Mouse (Mus musculus): ENCODE data around the gene Fanca. TPM values are rescaled to one million over a fixed set of nuclear protein-coding genes. Genes with fewer than 3 reads are reported as not detected.
A peak's percentile ranks its signal among the peaks of the same experiment; 100 is the strongest.

The Fanca gene
- polyA plus RNA-seq (2015; fragmentation: Nextera tagmentation; extraction: Ambion mirVana), result 27.2 and 28.8 TPM in 2 replicates

GRCm38 (mm10) chr8:123318467-123318911 is at the start of gene Fanca:
Gene Fanca, minus strand, starts transcription at chr8:123318576.
- 0 out of 2 replicates have a peak, but pooled peaks cover 3% of the 10 kb centered on the region for H3K36me3 ChIP-seq
- no peak within 1 kb of the TSS for H3K27ac ChIP-seq
- peak within 1 kb of the TSS; percentile 79 for H3K9ac ChIP-seq
- no peaks in the 10 kb centered on the region for H3K27me3 ChIP-seq
- no peaks in the 10 kb centered on the region for H3K9me3 ChIP-seq
- WGBS, result under 1% methylated on average over 24 of the region's 24 CpGs
- H3K4me2 ChIP-seq, result peak within 1 kb of the TSS; percentile 89
- peaks cover 17% of the 10 kb centered on the region for H3K4me1 ChIP-seq
- peak; percentile 97 for ATAC-seq (ENCODE audit: insufficient number of reproducible peaks, insufficient read depth, low FRiP score, low TSS enrichment, low read depth)
- H3K4me3 ChIP-seq, result peak within 1 kb of the TSS; percentile 67

GRCm38 (mm10) chr8:123361082-123361739 is 42.8 kb upstream of the Fanca start:
- Histone ChIP-seq H3K4me2 (no peak overlapping the region), H3K27me3 (no peaks in the 10 kb centered on the region), H3K4me3 (no peak overlapping the region), H3K4me1 (no peaks in the 10 kb centered on the region), H3K9me3 (no peaks in the 10 kb centered on the region), H3K27ac (no peak overlapping the region), H3K9ac (peak overlapping the region; percentile 33; the same call in 1 of the 2 replicates), H3K36me3 (no peaks in the 10 kb centered on the region)
- 0 out of 2 replicates have a peak, but pooled peaks have one; percentile 20 for ATAC-seq (ENCODE audit: insufficient number of reproducible peaks, insufficient read depth, low FRiP score, low TSS enrichment, low read depth)
- WGBS, result 39% methylated on average over 12 of the region's 12 CpGs

- 44% methylated on average over 11 of the region's 11 CpGs for WGBS
Observed at GRCm38 (mm10) chr8:123353216-123353615, 34.8 kb upstream of the Fanca start.

GRCm38 (mm10) chr8:123352786-123353185 is 34.4 kb upstream of the Fanca start:
- ATAC-seq (ENCODE audit: insufficient number of reproducible peaks, insufficient read depth, low FRiP score, low TSS enrichment, low read depth), result no peak
- Histone ChIP-seq H3K9me3 (no peaks in the 10 kb centered on the region), H3K4me3 (no peak overlapping the region), H3K36me3 (no peaks in the 10 kb centered on the region), H3K27ac (no peak overlapping the region), H3K9ac (no peak overlapping the region), H3K4me2 (no peak overlapping the region), H3K4me1 (peaks cover 20% of the 10 kb centered on the region), H3K27me3 (no peaks in the 10 kb centered on the region; the same call in 1 of the 2 replicates)
- WGBS, result 55% methylated on average over 13 of the region's 13 CpGs

More at GRCm38 (mm10) chr8:123353216-123353615, 34.8 kb upstream of the Fanca start:
- H3K4me2 ChIP-seq, result no peak overlapping the region
- H3K36me3 ChIP-seq, result no peaks in the 10 kb centered on the region
- no peak overlapping the region for H3K4me3 ChIP-seq
- H3K9me3 ChIP-seq, result no peaks in the 10 kb centered on the region
- ATAC-seq (ENCODE audit: insufficient number of reproducible peaks, insufficient read depth, low FRiP score, low TSS enrichment, low read depth), result no peak
- H3K4me1 ChIP-seq, result peaks cover 16% of the 10 kb centered on the region
- no peaks in the 10 kb centered on the region; the same call in 1 of the 2 replicates for H3K27me3 ChIP-seq
- no peak overlapping the region for H3K27ac ChIP-seq
- H3K9ac ChIP-seq, result no peak overlapping the region

- no peaks in the 10 kb centered on the region for H3K36me3 ChIP-seq
- H3K9me3 ChIP-seq, result no peaks in the 10 kb centered on the region
- 81% methylated on average over 12 of the region's 12 CpGs for WGBS
- H3K9ac ChIP-seq, result no peak overlapping the region
- no peak for ATAC-seq (ENCODE audit: insufficient number of reproducible peaks, insufficient read depth, low FRiP score, low TSS enrichment, low read depth)
- peaks cover 22% of the 10 kb centered on the region for H3K4me1 ChIP-seq
- no peak overlapping the region for H3K4me2 ChIP-seq
- no peak overlapping the region for H3K27ac ChIP-seq
- H3K4me3 ChIP-seq, result no peak overlapping the region
- H3K27me3 ChIP-seq, result no peaks in the 10 kb centered on the region; the same call in 1 of the 2 replicates
Observed at GRCm38 (mm10) chr8:123352118-123352517, 33.7 kb upstream of the Fanca start.

- Histone ChIP-seq H3K4me2 (no peak overlapping the region), H3K4me1 (peaks cover 21% of the 10 kb centered on the region), H3K4me3 (no peak overlapping the region), H3K27ac (peak overlapping the region; percentile 75), H3K9me3 (no peaks in the 10 kb centered on the region), H3K9ac (no peak overlapping the region), H3K36me3 (no peaks in the 10 kb centered on the region), H3K27me3 (no peaks in the 10 kb centered on the region; the same call in 1 of the 2 replicates)
- no peak for ATAC-seq (ENCODE audit: insufficient number of reproducible peaks, insufficient read depth, low FRiP score, low TSS enrichment, low read depth)
- 76% methylated on average over 4 of the region's 4 CpGs for WGBS
Observed at GRCm38 (mm10) chr8:123349073-123349472, 30.7 kb upstream of the Fanca start.

- ATAC-seq (ENCODE audit: insufficient number of reproducible peaks, insufficient read depth, low FRiP score, low TSS enrichment, low read depth), result 0 out of 2 replicates have a peak, but pooled peaks have one; percentile 29
- Histone ChIP-seq H3K27ac (peak overlapping the region; percentile 75), H3K9ac (no peak overlapping the region), H3K4me3 (no peak overlapping the region), H3K4me1 (peaks cover 25% of the 10 kb centered on the region), H3K36me3 (no peaks in the 10 kb centered on the region), H3K4me2 (0 out of 2 replicates have a peak overlapping the region, but pooled peaks have one; percentile 22), H3K27me3 (no peaks in the 10 kb centered on the region), H3K9me3 (no peaks in the 10 kb centered on the region)
- WGBS, result 19% methylated on average over 9 of the region's 9 CpGs
Observed at GRCm38 (mm10) chr8:123348237-123348843, 30.0 kb upstream of the Fanca start.

- Histone ChIP-seq H3K4me3 (no peak overlapping the region), H3K9me3 (no peaks in the 10 kb centered on the region), H3K27ac (no peak overlapping the region), H3K4me2 (no peak overlapping the region), H3K36me3 (no peaks in the 10 kb centered on the region), H3K4me1 (peaks cover 26% of the 10 kb centered on the region), H3K27me3 (no peaks in the 10 kb centered on the region), H3K9ac (no peak overlapping the region)
- no peak for ATAC-seq (ENCODE audit: insufficient number of reproducible peaks, insufficient read depth, low FRiP score, low TSS enrichment, low read depth)
- WGBS, result 76% methylated on average over 2 of the region's 2 CpGs
Observed at GRCm38 (mm10) chr8:123347293-123347692, 28.9 kb upstream of the Fanca start.

GRCm38 (mm10) chr8:123345856-123346255 is 27.5 kb upstream of the Fanca start:
- H3K4me1 ChIP-seq, result peaks cover 26% of the 10 kb centered on the region
- H3K27me3 ChIP-seq, result no peaks in the 10 kb centered on the region
- no peaks in the 10 kb centered on the region for H3K36me3 ChIP-seq
- no peak overlapping the region for H3K4me3 ChIP-seq
- no peaks in the 10 kb centered on the region for H3K9me3 ChIP-seq
- 87% methylated on average over 6 of the region's 6 CpGs for WGBS
- no peak overlapping the region for H3K4me2 ChIP-seq
- no peak for ATAC-seq (ENCODE audit: insufficient number of reproducible peaks, insufficient read depth, low FRiP score, low TSS enrichment, low read depth)
- H3K27ac ChIP-seq, result no peak overlapping the region
- no peak overlapping the region for H3K9ac ChIP-seq

- Histone ChIP-seq H3K4me1 (peaks cover 26% of the 10 kb centered on the region), H3K4me2 (no peak overlapping the region), H3K9ac (no peak overlapping the region), H3K27me3 (no peaks in the 10 kb centered on the region), H3K9me3 (peaks cover under 1% of the 10 kb centered on the region), H3K36me3 (no peaks in the 10 kb centered on the region), H3K4me3 (no peak overlapping the region), H3K27ac (no peak overlapping the region)
- no peak for ATAC-seq (ENCODE audit: insufficient number of reproducible peaks, insufficient read depth, low FRiP score, low TSS enrichment, low read depth)
- WGBS, result 77% methylated on average over 8 of the region's 8 CpGs
Observed at GRCm38 (mm10) chr8:123345135-123345534, 26.8 kb upstream of the Fanca start.

- H3K4me2 ChIP-seq, result no peak overlapping the region
- H3K4me1 ChIP-seq, result peaks cover 17% of the 10 kb centered on the region
- no peaks in the 10 kb centered on the region for H3K36me3 ChIP-seq
- no peak for ATAC-seq (ENCODE audit: insufficient number of reproducible peaks, insufficient read depth, low FRiP score, low TSS enrichment, low read depth)
- 72% methylated on average over 12 of the region's 12 CpGs for WGBS
- H3K27ac ChIP-seq, result no peak overlapping the region
- no peak overlapping the region for H3K4me3 ChIP-seq
- H3K9ac ChIP-seq, result no peak overlapping the region
- H3K9me3 ChIP-seq, result peaks cover 3% of the 10 kb centered on the region
- no peaks in the 10 kb centered on the region for H3K27me3 ChIP-seq
Observed at GRCm38 (mm10) chr8:123343422-123343821, 25.0 kb upstream of the Fanca start.

GRCm38 (mm10) chr8:123342911-123343310 is 24.5 kb upstream of the Fanca start:
- H3K9me3 ChIP-seq, result peaks cover 3% of the 10 kb centered on the region
- H3K9ac ChIP-seq, result no peak overlapping the region
- ATAC-seq (ENCODE audit: insufficient number of reproducible peaks, insufficient read depth, low FRiP score, low TSS enrichment, low read depth), result no peak
- WGBS, result 68% methylated on average over 7 of the region's 7 CpGs
- no peaks in the 10 kb centered on the region for H3K27me3 ChIP-seq
- peaks cover 12% of the 10 kb centered on the region for H3K4me1 ChIP-seq
- no peak overlapping the region for H3K4me3 ChIP-seq
- H3K36me3 ChIP-seq, result no peaks in the 10 kb centered on the region
- no peak overlapping the region for H3K27ac ChIP-seq
- H3K4me2 ChIP-seq, result no peak overlapping the region

Measured in embryonic facial prominence, embryonic 13.5 days (tissue).